Mouse (Mus musculus) hindbrain, embryonic 14.5 days (tissue): ENCODE measurements around the gene Tbc1d17. TPM values are rescaled to one million over a fixed set of nuclear protein-coding genes. Genes with fewer than 3 reads are reported as not detected.
A peak's percentile ranks its signal among the peaks of the same experiment; 100 is the strongest.

ENCODE experiments used
- ATAC-seq: fragments of 200-750 bp; cut with Nextera tagmentation; 2 replicates; pipeline ENCODE4 v1.8.0; 2017; ENCODE audit warnings: moderate number of reproducible peaks, mild to moderate bottlenecking, moderate TSS enrichment, moderate library complexity; ENCODE audit not compliant: low FRiP score
- DNase-seq: peaks from one replicate; pipeline ENCODE4 v3.0.0-alpha.2; 2015; ENCODE audit warnings: low spot score
- H3K27ac ChIP-seq: fragments of 300-500 bp; sonication (generic); 2 replicates; pipeline ENCODE4 v1.5.1; 2014; ENCODE audit warnings: mild to moderate bottlenecking, moderate library complexity
- H3K27me3 ChIP-seq: fragments of 300-500 bp; sonication (generic); 2 replicates; pipeline ENCODE4 v1.6.1; 2014; ENCODE audit warnings: mild to moderate bottlenecking, low read length, mixed read lengths; ENCODE audit not compliant: control insufficient read depth, insufficient read depth
- H3K36me3 ChIP-seq: fragments of 300-500 bp; sonication (generic); replicated peaks from 2 replicates; pipeline ENCODE4 v1.6.1; 2014; ENCODE audit not compliant: control insufficient read depth, insufficient read depth
- H3K4me1 ChIP-seq: fragments of 300-500 bp; sonication (generic); replicated peaks from 2 replicates; pipeline ENCODE4 v1.6.1; 2014; ENCODE audit warnings: antibody characterized with exemption, low read length, mixed read lengths; ENCODE audit not compliant: control insufficient read depth, insufficient read depth
- H3K4me2 ChIP-seq: fragments of 300-500 bp; sonication (generic); replicated peaks from 2 replicates; pipeline ENCODE4 v1.6.1; 2014; ENCODE audit warnings: mild to moderate bottlenecking, moderate library complexity
- H3K4me3 ChIP-seq: fragments of 300-500 bp; sonication (generic); replicated peaks from 2 replicates; pipeline ENCODE4 v1.5.1; 2014; ENCODE audit warnings: mild to moderate bottlenecking, low read length
- H3K9ac ChIP-seq: fragments of 300-500 bp; sonication (generic); 2 replicates; pipeline ENCODE4 v1.6.1; 2014
- H3K9me3 ChIP-seq: fragments of 300-500 bp; sonication (generic); 2 replicates; pipeline ENCODE4 v1.6.1; 2016; ENCODE audit warnings: low read length; ENCODE audit not compliant: control insufficient read depth
- WGBS: fragments of 180-500 bp; shearing (Covaris S2); extraction: QIAGEN DNeasy Blood & Tissue Kit; methylation state at CpG from one replicate; pipeline ENCODE4 v1.1.7; 2014; 5-methylcytosine and 5-hydroxymethylcytosine counted together
- polyA plus RNA-seq: library from polyadenylated mRNA; unstranded; fragments of >200 nt; fragmentation: Nextera tagmentation; extraction: Ambion mirVana; gene quantifications from 2 replicates; pipeline ENCODE4 v1.2.1, GENCODE M21; 2014

Tbc1d17 gene
- polyA plus RNA-seq, 1 experiment from 2014 or later: 98.5 TPM

DNA sequence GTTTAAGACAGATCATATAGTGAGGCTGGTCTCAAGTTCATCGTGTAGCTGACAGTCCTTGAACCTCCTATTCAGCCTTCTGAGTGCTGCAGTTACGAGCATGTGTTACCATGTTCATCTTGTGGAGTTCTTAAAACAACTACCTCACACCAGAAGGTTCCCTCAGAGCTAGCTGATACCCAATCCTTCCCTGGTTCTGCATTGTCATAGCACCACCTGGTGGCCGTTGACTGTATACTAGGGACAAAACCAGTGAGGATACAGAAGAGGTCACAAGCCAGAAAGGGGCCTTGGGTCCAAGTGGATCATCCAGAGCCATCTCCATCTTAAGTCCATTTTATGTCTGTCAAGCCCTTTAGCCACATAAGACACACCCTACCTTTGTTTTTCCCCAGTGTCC, 24.0 kb downstream of the Tbc1d17 start:
- Histone ChIP-seq H3K27me3 (no peaks in the 10 kb centered on the region), H3K9me3 (no peaks in the 10 kb centered on the region), H3K9ac (no peak overlapping the region), H3K4me3 (no peak overlapping the region), H3K4me1 (0 out of 2 replicates have a peak, but pooled peaks cover under 1% of the 10 kb centered on the region), H3K36me3 (peaks cover 15% of the 10 kb centered on the region), H3K4me2 (no peak overlapping the region), H3K27ac (no peak overlapping the region)
- 25% methylated on average over 3 of the region's 3 CpGs for WGBS
- ATAC-seq (peak; percentile 59; the same call in 1 of the 2 replicates), DNase-seq (peak; percentile 85)

DNA sequence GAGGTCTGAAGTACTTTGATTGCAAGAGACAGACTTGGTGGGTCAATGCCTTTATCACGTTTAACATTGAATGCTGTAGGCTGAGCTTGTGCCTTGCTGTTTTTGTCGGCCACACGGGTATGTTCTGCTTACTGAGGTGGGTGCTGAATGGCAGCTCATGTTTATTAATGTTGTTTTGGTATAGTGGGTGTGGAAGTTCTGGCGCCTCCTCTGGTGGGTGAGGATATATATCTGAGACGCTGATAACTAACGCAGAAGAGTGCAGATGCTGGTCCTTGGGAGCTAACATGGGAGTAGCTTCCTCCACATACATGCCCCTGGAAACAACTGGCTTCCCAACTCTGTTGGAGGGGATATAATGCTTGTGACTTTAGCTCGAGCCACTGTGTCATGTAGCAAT, 25.5 kb downstream of the Tbc1d17 start:
- ATAC-seq (no peak; the same call in 1 of the 2 replicates), DNase-seq (no peak)
- Histone ChIP-seq H3K27ac (no peak overlapping the region), H3K4me3 (no peak overlapping the region), H3K4me2 (no peak overlapping the region), H3K36me3 (peaks cover under 1% of the 10 kb centered on the region; the same call in 1 of the 2 replicates), H3K9ac (no peak overlapping the region), H3K9me3 (no peaks in the 10 kb centered on the region), H3K4me1 (peaks cover 13% of the 10 kb centered on the region; the same call in 1 of the 2 replicates), H3K27me3 (no peaks in the 10 kb centered on the region)
- WGBS: 32% methylated on average over 7 of the region's 7 CpGs

DNA sequence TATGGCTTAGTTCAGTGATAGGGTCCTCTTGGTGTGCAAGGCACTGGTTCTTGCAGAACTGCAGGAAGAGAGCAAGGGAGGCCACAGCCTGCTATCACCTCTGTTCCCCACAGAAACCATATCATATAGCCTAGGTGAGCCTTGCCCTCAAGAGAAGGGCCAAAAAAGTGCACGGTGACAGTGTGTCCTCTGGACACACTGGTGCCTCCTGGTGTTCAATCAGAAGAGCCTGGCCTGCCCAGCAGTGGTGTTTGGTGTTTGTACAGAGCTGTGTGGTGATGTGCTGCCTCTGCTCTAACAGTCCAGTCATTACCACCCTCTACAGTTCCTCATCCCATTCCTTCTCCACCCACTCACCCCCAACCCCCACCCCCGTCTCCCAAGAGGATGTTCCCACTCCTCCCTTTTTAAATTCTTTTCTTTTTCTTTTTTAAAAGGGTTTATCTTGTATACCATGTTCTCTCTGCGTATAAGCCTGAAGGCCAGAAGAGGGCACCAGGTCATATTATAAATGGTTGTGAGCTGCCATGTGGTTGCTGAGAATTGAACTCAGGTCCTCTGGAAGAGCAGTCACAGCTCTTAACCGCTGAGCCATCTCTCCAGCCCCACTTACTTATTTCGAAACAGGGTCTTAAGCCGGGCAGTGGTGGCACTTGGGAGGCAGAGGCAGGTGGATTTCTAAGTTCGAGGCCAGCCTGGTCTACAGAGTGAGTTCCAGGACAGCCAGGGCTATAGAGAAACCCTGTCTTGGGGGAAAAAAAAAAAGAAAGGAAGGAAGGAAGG, 27.0 kb downstream of the Tbc1d17 start:
- WGBS: 89% methylated on average over 7 of the region's 7 CpGs

DNA sequence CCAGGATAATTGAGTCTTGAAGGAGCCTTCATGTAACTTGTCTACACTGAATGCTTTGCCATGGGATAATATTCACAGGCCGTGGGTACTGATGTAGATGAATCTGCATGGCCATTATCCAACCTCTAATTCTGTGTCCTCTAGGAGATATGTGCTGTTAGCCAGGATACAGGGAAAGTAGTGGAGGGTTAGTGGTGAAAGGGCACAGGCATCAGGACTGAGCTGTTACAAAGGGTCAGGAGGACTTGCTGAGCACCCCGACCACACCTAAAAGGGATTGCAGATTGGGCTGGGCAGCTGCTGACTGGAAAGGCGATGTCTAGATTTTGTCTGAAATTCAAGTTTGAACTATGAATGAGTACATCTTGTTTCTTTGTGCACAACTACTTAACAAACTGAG, 28.4 kb downstream of the Tbc1d17 start:
- no peak overlapping the region for H3K9ac ChIP-seq
- no peaks in the 10 kb centered on the region for H3K27me3 ChIP-seq
- H3K4me3 ChIP-seq: no peak overlapping the region
- H3K9me3 ChIP-seq: no peaks in the 10 kb centered on the region
- H3K4me2 ChIP-seq: no peak overlapping the region
- WGBS: 85% methylated on average over 3 of the region's 3 CpGs
- no peak for DNase-seq
- no peak overlapping the region for H3K27ac ChIP-seq
- no peaks in the 10 kb centered on the region for H3K36me3 ChIP-seq
- ATAC-seq: no peak
- H3K4me1 ChIP-seq: peaks cover 29% of the 10 kb centered on the region

More for the DNA sequence above, 27.0 kb downstream of the Tbc1d17 start:
- H3K4me2 ChIP-seq: no peak overlapping the region
- H3K4me3 ChIP-seq: no peak overlapping the region
- H3K27me3 ChIP-seq: no peaks in the 10 kb centered on the region
- no peaks in the 10 kb centered on the region for H3K36me3 ChIP-seq
- H3K9ac ChIP-seq: no peak overlapping the region
- ATAC-seq: no peak
- H3K9me3 ChIP-seq: no peaks in the 10 kb centered on the region
- H3K4me1 ChIP-seq: peaks cover 29% of the 10 kb centered on the region
- DNase-seq: no peak
- H3K27ac ChIP-seq: no peak overlapping the region

DNA sequence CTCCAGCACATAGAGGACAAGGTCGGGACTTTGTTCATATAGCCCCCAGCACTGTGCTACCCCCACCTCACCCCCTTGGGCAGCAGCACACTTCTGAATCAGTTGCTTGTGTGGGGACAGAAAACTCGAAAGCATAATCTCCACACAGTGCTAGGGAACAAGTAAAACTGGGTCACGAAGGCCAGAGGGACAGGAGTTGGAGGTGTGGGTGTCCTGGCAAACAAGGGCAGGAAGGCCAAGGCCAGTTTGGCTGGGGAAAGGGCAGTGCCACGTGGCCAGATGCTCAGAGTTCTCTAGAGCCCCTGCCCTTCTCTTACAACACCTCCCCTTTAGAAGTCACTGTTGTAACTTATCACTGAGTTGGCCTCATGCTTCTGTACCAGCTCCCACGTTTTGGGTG, 29.0 kb downstream of the Tbc1d17 start:
- WGBS: 75% methylated on average over 5 of the region's 5 CpGs
- Histone ChIP-seq H3K36me3 (no peaks in the 10 kb centered on the region), H3K27me3 (no peaks in the 10 kb centered on the region), H3K9ac (no peak overlapping the region), H3K4me3 (no peak overlapping the region), H3K4me2 (no peak overlapping the region), H3K9me3 (no peaks in the 10 kb centered on the region), H3K4me1 (peaks cover 35% of the 10 kb centered on the region), H3K27ac (no peak overlapping the region)
- no peak for ATAC-seq
- DNase-seq: no peak

DNA sequence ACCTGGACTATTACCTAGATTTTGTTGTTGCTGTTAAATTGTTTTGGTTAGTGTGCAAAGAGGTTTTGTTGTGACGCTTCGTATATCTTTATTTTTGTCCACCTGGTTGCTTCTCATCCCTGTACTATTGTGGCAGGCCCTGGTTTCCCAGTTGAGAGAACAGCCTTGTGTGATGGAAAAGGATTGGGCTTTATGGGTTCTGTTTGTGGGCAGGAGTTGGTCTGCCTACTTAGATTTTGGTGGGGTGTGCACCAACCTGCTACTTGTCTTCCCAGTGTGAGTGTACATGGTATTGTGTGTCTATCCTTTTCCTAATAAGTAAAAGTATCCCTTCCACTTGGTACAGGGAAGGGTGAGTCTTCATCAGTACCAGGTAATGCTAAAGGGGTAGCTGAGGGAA, 29.5 kb downstream of the Tbc1d17 start:
- 90% methylated on average over 2 of the region's 2 CpGs for WGBS
- ATAC-seq: no peak
- no peaks in the 10 kb centered on the region for H3K27me3 ChIP-seq
- DNase-seq: no peak
- no peaks in the 10 kb centered on the region for H3K9me3 ChIP-seq
- no peaks in the 10 kb centered on the region for H3K36me3 ChIP-seq
- no peak overlapping the region for H3K4me3 ChIP-seq
- peak overlapping the region; percentile 67 for H3K4me2 ChIP-seq
- peaks cover 36% of the 10 kb centered on the region for H3K4me1 ChIP-seq
- no peak overlapping the region for H3K27ac ChIP-seq
- H3K9ac ChIP-seq: no peak overlapping the region

DNA sequence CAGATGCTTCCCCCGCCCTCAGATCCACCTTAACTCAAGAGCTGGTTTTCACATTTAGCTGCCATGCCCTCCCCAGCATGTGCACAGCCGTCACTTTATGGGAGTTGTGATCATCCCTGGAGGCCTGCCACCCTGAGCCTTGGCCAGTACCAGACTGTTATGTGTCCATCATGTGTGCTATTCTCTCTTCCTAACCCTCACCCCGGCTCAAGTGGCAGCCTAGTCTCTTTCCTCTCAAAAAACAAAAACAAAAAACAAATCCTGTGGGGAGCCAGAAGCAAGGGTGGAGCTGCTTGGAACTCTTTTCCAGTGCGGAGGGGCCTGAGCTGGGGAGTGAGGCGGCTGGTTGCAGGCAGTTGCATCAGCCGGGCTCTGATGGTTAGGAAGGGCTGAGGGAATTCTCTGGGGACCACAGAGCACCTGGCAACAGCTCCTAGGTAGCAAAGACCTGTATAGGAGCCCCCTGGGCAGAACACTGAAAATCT, 30.1 kb downstream of the Tbc1d17 start:
- no peaks in the 10 kb centered on the region for H3K27me3 ChIP-seq
- no peak for DNase-seq
- no peak overlapping the region for H3K27ac ChIP-seq
- no peak for ATAC-seq
- H3K4me2 ChIP-seq: peak overlapping the region; percentile 67
- H3K9ac ChIP-seq: peak overlapping the region; percentile 45; the same call in 1 of the 2 replicates
- H3K36me3 ChIP-seq: no peaks in the 10 kb centered on the region
- 33% methylated on average over 6 of the region's 6 CpGs for WGBS
- H3K4me3 ChIP-seq: peak overlapping the region; percentile 83; the same call in 1 of the 2 replicates
- peaks cover 36% of the 10 kb centered on the region for H3K4me1 ChIP-seq
- no peaks in the 10 kb centered on the region for H3K9me3 ChIP-seq

DNA sequence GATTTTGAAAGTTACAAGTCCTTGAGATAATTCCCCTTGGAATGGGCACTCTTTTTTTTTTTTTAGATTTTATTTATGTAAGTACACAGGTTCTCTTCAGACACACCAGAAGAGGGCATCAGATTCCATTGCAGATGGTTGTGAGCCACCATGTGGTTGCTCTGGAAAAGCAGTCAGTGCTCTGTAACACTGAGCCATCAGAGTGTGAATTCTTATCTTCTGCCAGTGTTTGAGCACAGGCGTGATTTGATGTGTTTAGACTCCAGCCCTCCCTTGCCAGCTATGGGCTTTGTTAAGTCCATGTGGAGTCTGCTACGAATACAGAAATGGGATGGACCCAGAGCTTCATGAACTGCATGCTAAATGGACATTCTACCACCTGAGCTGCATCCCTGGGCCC, 30.7 kb downstream of the Tbc1d17 start:
- H3K4me1 ChIP-seq: peaks cover 36% of the 10 kb centered on the region
- H3K9ac ChIP-seq: peak overlapping the region; percentile 80; the same call in 1 of the 2 replicates
- H3K9me3 ChIP-seq: no peaks in the 10 kb centered on the region
- H3K36me3 ChIP-seq: no peaks in the 10 kb centered on the region
- no peak overlapping the region for H3K27ac ChIP-seq
- H3K4me3 ChIP-seq: peak overlapping the region; percentile 83; the same call in 1 of the 2 replicates
- no peaks in the 10 kb centered on the region for H3K27me3 ChIP-seq
- no peak for ATAC-seq
- 18% methylated on average over 2 of the region's 2 CpGs for WGBS
- DNase-seq: no peak
- H3K4me2 ChIP-seq: peak overlapping the region; percentile 67

DNA sequence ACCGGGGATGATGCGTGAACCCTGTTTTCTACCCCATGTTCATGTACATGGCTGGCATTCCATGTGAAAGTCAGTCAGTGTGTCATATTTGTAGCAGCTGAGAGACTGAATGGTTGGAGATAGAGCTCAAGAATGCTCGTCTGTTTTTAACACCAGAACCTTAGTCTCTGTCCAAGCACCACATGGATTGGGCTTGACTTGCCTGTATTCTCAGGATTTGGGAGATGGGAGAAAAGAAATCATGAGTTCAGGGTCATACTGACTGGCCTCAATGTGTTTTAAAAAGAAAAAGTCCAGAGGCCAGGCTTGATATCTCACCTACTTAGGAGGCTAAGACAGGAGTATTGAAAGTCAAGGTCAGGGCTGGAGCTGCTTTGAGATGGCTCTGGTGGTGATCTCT, 31.4 kb downstream of the Tbc1d17 start:
- DNase-seq (no peak), ATAC-seq (no peak)
- H3K4me1 ChIP-seq: peaks cover 36% of the 10 kb centered on the region
- H3K9ac ChIP-seq: peak overlapping the region; percentile 80
- no peaks in the 10 kb centered on the region for H3K36me3 ChIP-seq
- no peak overlapping the region for H3K27ac ChIP-seq
- no peaks in the 10 kb centered on the region for H3K9me3 ChIP-seq
- peak overlapping the region; percentile 67 for H3K4me2 ChIP-seq
- WGBS: 34% methylated on average over 3 of the region's 3 CpGs
- H3K4me3 ChIP-seq: peak overlapping the region; percentile 83
- no peaks in the 10 kb centered on the region for H3K27me3 ChIP-seq
